In genomic region chr3:95524673-95525072, GRCm38 (mm10) we compare ENCODE assay signal across 37 mouse cellular contexts. TPM values are rescaled to one million over a fixed set of nuclear protein-coding genes. Genes with fewer than 3 reads are reported as not detected.
DNase-seq lines count a peak whose midpoint lies in the region; ATAC-seq and TF ChIP-seq lines count a peak whose summit lies in the region.
"Had no signal": no experiment of that assay in that cellular context is flagged by ENCODE, and none has a peak within 500 bp of the region (broad histone marks: within the 10 kb centered on the region; RNA-seq: fewer than 3 reads in every experiment).

No protein-coding gene starts in this region.

- no peak for ATAC-seq in liver, embryonic 12.5 days
- ATAC-seq in liver, postnatal 0 days, result no peak
- peak; percentile 92 for ATAC-seq in intestine, embryonic 16.5 days
- ATAC-seq: forebrain, embryonic 16.5 days; midbrain, embryonic 15.5 days; Patski had no signal

- TF ChIP-seq CTCF in liver, postnatal 0 days (IDR thresholded peaks at IDR 0.05; ENCODE audit: low read depth), result no peak

- H3K36me3 ChIP-seq in liver, embryonic 12.5 days, result no peaks in the 10 kb centered on the region
- no peaks in the 10 kb centered on the region for H3K36me3 ChIP-seq in liver, postnatal 0 days (replicated peaks; ENCODE audit: insufficient read depth, low read length)
- no peaks in the 10 kb centered on the region for H3K36me3 ChIP-seq in intestine, embryonic 16.5 days (ENCODE audit: control insufficient read depth, insufficient read depth, low read length)
- H3K36me3 ChIP-seq: embryonic facial prominence, embryonic 13.5 days; heart, embryonic 10.5 days; heart, embryonic 15.5 days; hindbrain, embryonic 12.5 days; liver, embryonic 15.5 days; lung, embryonic 15.5 days; midbrain, embryonic 10.5 days; midbrain, embryonic 15.5 days; neural tube, embryonic 15.5 days had no signal

- no peak for TF ChIP-seq EP300 in liver, postnatal 0 days (IDR thresholded peaks at IDR 0.05; ENCODE audit: low read depth)

- no peaks in the 10 kb centered on the region for H3K9me3 ChIP-seq in liver, embryonic 12.5 days (replicated peaks)
- H3K9me3 ChIP-seq in liver, postnatal 0 days (ENCODE audit: low read length), result no peaks in the 10 kb centered on the region
- H3K9me3 ChIP-seq in intestine, embryonic 16.5 days (ENCODE audit: control insufficient read depth, low read length), result no peaks in the 10 kb centered on the region
- H3K9me3 ChIP-seq: embryonic facial prominence, embryonic 13.5 days; heart, embryonic 10.5 days; heart, embryonic 15.5 days; hindbrain, embryonic 12.5 days; liver, embryonic 15.5 days; lung, embryonic 15.5 days; midbrain, embryonic 10.5 days; midbrain, embryonic 15.5 days; neural tube, embryonic 15.5 days had no signal

- WGBS in liver, embryonic 12.5 days (ENCODE audit: insufficient replicate concordance), result 62% methylated on average over 2 of the region's 2 CpGs
- WGBS in liver, postnatal 0 days (ENCODE audit: insufficient replicate concordance), result 65% methylated on average over 2 of the region's 2 CpGs
- 42% methylated on average over 2 of the region's 2 CpGs for WGBS in intestine, embryonic 16.5 days

- H3K9ac ChIP-seq in liver, embryonic 12.5 days, result no peak overlapping the region
- H3K9ac ChIP-seq in liver, postnatal 0 days (replicated peaks), result no peak overlapping the region
- no peak overlapping the region for H3K9ac ChIP-seq in intestine, embryonic 16.5 days (ENCODE audit: low read depth, low read length)
- H3K9ac ChIP-seq: embryonic facial prominence, embryonic 13.5 days; heart, embryonic 15.5 days; hindbrain, embryonic 12.5 days; liver, embryonic 15.5 days; lung, embryonic 15.5 days; midbrain, embryonic 15.5 days; neural tube, embryonic 15.5 days had no signal

- DNase-seq in kidney, adult 18-20 months, result peak; percentile 12
- DNase-seq in kidney, postnatal 4 days, result no peak
- no peak for DNase-seq in liver, postnatal 0 days
- peak; percentile 74 for DNase-seq in yolk sac, embryonic 10.5 days (ENCODE audit: low spot score)
- DNase-seq in gastrocnemius, adult 8-10 months (ENCODE audit: low spot score in 2 of 2), result no peak
- DNase-seq: adrenal gland, postnatal 14 days; cerebellum, adult 18-20 months; cerebellum, postnatal 10 days; gastrocnemius, postnatal 14 days; heart, adult 11 months; kidney, postnatal 10 days; left cerebral cortex, postnatal 4 days; retina, postnatal 1 day; right cerebral cortex, postnatal 14 days; thymus, adult 2 months; thymus, postnatal 36 days had no signal

- H3K4me2 ChIP-seq in liver, embryonic 12.5 days, result no peak overlapping the region
- no peak overlapping the region for H3K4me2 ChIP-seq in liver, postnatal 0 days (ENCODE audit: low read depth, low read length)
- no peak overlapping the region for H3K4me2 ChIP-seq in intestine, embryonic 16.5 days (ENCODE audit: low read depth, low read length)
- H3K4me2 ChIP-seq: embryonic facial prominence, embryonic 13.5 days; heart, embryonic 15.5 days; hindbrain, embryonic 12.5 days; liver, embryonic 15.5 days; lung, embryonic 15.5 days; midbrain, embryonic 15.5 days; neural tube, embryonic 15.5 days had no signal

- H3K27me3 ChIP-seq in liver, embryonic 12.5 days (replicated peaks), result peaks cover 12% of the 10 kb centered on the region
- no peaks in the 10 kb centered on the region for H3K27me3 ChIP-seq in liver, postnatal 0 days (ENCODE audit: insufficient read depth, low read length)
- no peaks in the 10 kb centered on the region for H3K27me3 ChIP-seq in intestine, embryonic 16.5 days (replicated peaks; ENCODE audit: control insufficient read depth, insufficient read depth, low read length)
- H3K27me3 ChIP-seq: embryonic facial prominence, embryonic 13.5 days; heart, embryonic 15.5 days; hindbrain, embryonic 12.5 days; lung, embryonic 15.5 days; midbrain, embryonic 15.5 days; neural tube, embryonic 15.5 days; Patski had no signal

- H3K27ac ChIP-seq in liver, embryonic 12.5 days, result peak overlapping the region; percentile 50; the same call in 1 of the 2 replicates
- no peak overlapping the region for H3K27ac ChIP-seq in liver, postnatal 0 days (ENCODE audit: low read depth)
- H3K27ac ChIP-seq in intestine, embryonic 16.5 days (ENCODE audit: low read length), result peak overlapping the region; percentile 68
- H3K27ac ChIP-seq: embryonic facial prominence, embryonic 13.5 days; heart, embryonic 10.5 days; heart, embryonic 15.5 days; hindbrain, embryonic 12.5 days; lung, embryonic 15.5 days; midbrain, embryonic 10.5 days; midbrain, embryonic 15.5 days; neural tube, embryonic 15.5 days had no signal

- H3K4me3 ChIP-seq in liver, embryonic 12.5 days, result no peak overlapping the region
- H3K4me3 ChIP-seq in liver, postnatal 0 days (ENCODE audit: low read depth, low read length), result no peak overlapping the region
- no peak overlapping the region for H3K4me3 ChIP-seq in intestine, embryonic 16.5 days (ENCODE audit: low read length)
- H3K4me3 ChIP-seq: embryonic facial prominence, embryonic 13.5 days; heart, embryonic 10.5 days; heart, embryonic 15.5 days; hindbrain, embryonic 12.5 days; liver, embryonic 15.5 days; lung, embryonic 15.5 days; midbrain, embryonic 10.5 days; midbrain, embryonic 15.5 days; neural tube, embryonic 15.5 days had no signal

- H3K4me1 ChIP-seq in liver, embryonic 12.5 days, result peaks cover 55% of the 10 kb centered on the region
- H3K4me1 ChIP-seq in liver, postnatal 0 days (ENCODE audit: insufficient read depth), result peaks cover 25% of the 10 kb centered on the region
- 0 out of 2 replicates have a peak, but pooled peaks cover 7% of the 10 kb centered on the region for H3K4me1 ChIP-seq in intestine, embryonic 16.5 days (ENCODE audit: control insufficient read depth, insufficient read depth, low read length)
- H3K4me1 ChIP-seq: hindbrain, embryonic 12.5 days; lung, embryonic 15.5 days; midbrain, embryonic 10.5 days; midbrain, embryonic 15.5 days; neural tube, embryonic 15.5 days had no signal

RNA-seq across cellular contexts. Expression of gene Ctss, which starts 1.9 kb away (rescaled TPM):
- polyA plus RNA-seq in liver, embryonic 12.5 days (2016; fragmentation: Nextera tagmentation; extraction: Ambion mirVana), result 13.4 and 14.7 TPM in 2 replicates
- 89.4 and 92.8 TPM in 2 replicates for polyA plus RNA-seq in liver, postnatal 0 days (2015; fragmentation: Nextera tagmentation; extraction: Ambion mirVana)
- 33.5 and 34.7 TPM in 2 replicates for polyA plus RNA-seq in intestine, embryonic 16.5 days (2015; fragmentation: Nextera tagmentation; extraction: Ambion mirVana)
- 1 to 10 TPM in 2 of 4 experiments, under 1 TPM in 2; 0.61 to 3.8 (median 2.0) TPM for total RNA-seq in gastrocnemius, adult 8-10 months (2022)
- total RNA-seq: MEL had no signal
- polyA plus RNA-seq: Patski had no signal

RNA-seq across cellular contexts. Expression of gene Ctsk, which starts 25.6 kb away (rescaled TPM):
- polyA plus RNA-seq in liver, embryonic 12.5 days (2016; fragmentation: Nextera tagmentation; extraction: Ambion mirVana), result 1.4 and 1.7 TPM in 2 replicates
- polyA plus RNA-seq in liver, postnatal 0 days (2015; fragmentation: Nextera tagmentation; extraction: Ambion mirVana), result 2.0 and 2.3 TPM in 2 replicates
- polyA plus RNA-seq in intestine, embryonic 16.5 days (2015; fragmentation: Nextera tagmentation; extraction: Ambion mirVana), result 8.0 and 8.7 TPM in 2 replicates
- 1 to 10 TPM; 1.5 to 5.8 (median 3.1) TPM for total RNA-seq in gastrocnemius, adult 8-10 months (2022)
- total RNA-seq: common myeloid progenitor, adult 5-6 weeks had no signal

RNA-seq across cellular contexts. Expression of gene Hormad1, which starts 34.8 kb away (rescaled TPM):
- polyA plus RNA-seq in liver, embryonic 12.5 days (2016; fragmentation: Nextera tagmentation; extraction: Ambion mirVana), result 0.08 and 0.10 TPM in 2 replicates
- polyA plus RNA-seq in liver, postnatal 0 days (2015; fragmentation: Nextera tagmentation; extraction: Ambion mirVana), result not detected in 2 replicates
- polyA plus RNA-seq in intestine, embryonic 16.5 days (2015; fragmentation: Nextera tagmentation; extraction: Ambion mirVana), result 0.10 TPM in 1 of 2 replicates, not detected in the other
- total RNA-seq in gastrocnemius, adult 8-10 months (2022), result not detected
- total RNA-seq: adrenal gland, postnatal 14 days; common myeloid progenitor, adult 5-6 weeks; gastrocnemius, postnatal 14 days; heart, postnatal 25 days; layer of hippocampus, adult 8-10 months; layer of hippocampus, postnatal 25 days; left cerebral cortex, postnatal 4 days; megakaryocyte progenitor cell, adult 5-6 weeks; MEL had no signal
- polyA plus RNA-seq: embryonic facial prominence, embryonic 13.5 days; forebrain, embryonic 11.5 days; forebrain, embryonic 16.5 days; heart, embryonic 15.5 days; hindbrain, embryonic 12.5 days; limb, embryonic 14.5 days; liver, embryonic 15.5 days; midbrain, embryonic 10.5 days; midbrain, embryonic 15.5 days; neural tube, embryonic 15.5 days; Patski; thymus, adult 2 months had no signal

Comparison
In these comparisons a context has a peak if more than half of its experiments do, and no peak if none do; other contexts are left out.
1. DNase-seq: peak in kidney, adult 18-20 months (single experiment) and yolk sac, embryonic 10.5 days (single experiment); none in kidney, postnatal 4 days (0 of 2), liver, postnatal 0 days (single experiment) and gastrocnemius, adult 8-10 months (0 of 2).